Mouse (Mus musculus): ENCODE measurements around the gene Trappc12.

Gene Trappc12

GRCm38 (mm10) chr12:28688996-28689395 lies 61.3 kb downstream of the Trappc12 start:
- no peak for DNase-seq (ENCODE audit: low read depth, low spot score)

- peak; percentile 34 for DNase-seq (ENCODE audit: low read depth, low spot score)
Observed at GRCm38 (mm10) chr12:28686199-28686879, 63.9 kb downstream of the Trappc12 start.

- DNase-seq (ENCODE audit: low read depth, low spot score), result no peak
Observed at GRCm38 (mm10) chr12:28685771-28686170, 64.5 kb downstream of the Trappc12 start.

- DNase-seq (ENCODE audit: low read depth, low spot score), result no peak
Observed at GRCm38 (mm10) chr12:28684674-28685073, 65.6 kb downstream of the Trappc12 start.

GRCm38 (mm10) chr12:28675925-28676209 lies 74.4 kb downstream of the Trappc12 start:
- DNase-seq (ENCODE audit: low read depth, low spot score), result no peak

- peak; percentile 90 for DNase-seq (ENCODE audit: low read depth, low spot score)
Observed at GRCm38 (mm10) chr12:28675121-28675924, 74.9 kb downstream of the Trappc12 start, which contains the start of gene Adi1. Adi1 (plus strand) TSS chr12:28675231.

- DNase-seq (ENCODE audit: low read depth, low spot score), result no peak
Observed at GRCm38 (mm10) chr12:28674038-28674720, 76.1 kb downstream of the Trappc12 start.

GRCm38 (mm10) chr12:28667287-28667686 lies 83.0 kb downstream of the Trappc12 start:
- no peak for DNase-seq (ENCODE audit: low read depth, low spot score)

GRCm38 (mm10) chr12:28666734-28667133 lies 83.5 kb downstream of the Trappc12 start:
- DNase-seq (ENCODE audit: low read depth, low spot score), result no peak

GRCm38 (mm10) chr12:28662628-28663027 lies 87.6 kb downstream of the Trappc12 start:
- DNase-seq (ENCODE audit: low read depth, low spot score), result no peak

GRCm38 (mm10) chr12:28649141-28650110 lies 100.8 kb downstream of the Trappc12 start, which contains the start of gene Rnaseh1:
Rnaseh1 (plus strand) TSS chr12:28649602.
- DNase-seq (ENCODE audit: low read depth, low spot score), result peak; percentile 91

All from mesoderm, embryonic 11.5 days (tissue).